Mouse (Mus musculus) lung, postnatal 36 days (tissue): ENCODE results near the gene Sugct.

ENCODE experiments used
- DNase-seq: peaks from one replicate; pipeline ENCODE4 v3.0.0; 2022; ENCODE audit warnings: mixed read lengths

Sugct gene

GRCm38 (mm10) chr13:17694911-17695699, at the start of gene Sugct, which contains the start of gene Mplkip:
Sugct (minus strand) TSS chr13:17695553.
Mplkip (plus strand) TSS chr13:17695192.
- DNase-seq, result peak; percentile 100

DNA sequence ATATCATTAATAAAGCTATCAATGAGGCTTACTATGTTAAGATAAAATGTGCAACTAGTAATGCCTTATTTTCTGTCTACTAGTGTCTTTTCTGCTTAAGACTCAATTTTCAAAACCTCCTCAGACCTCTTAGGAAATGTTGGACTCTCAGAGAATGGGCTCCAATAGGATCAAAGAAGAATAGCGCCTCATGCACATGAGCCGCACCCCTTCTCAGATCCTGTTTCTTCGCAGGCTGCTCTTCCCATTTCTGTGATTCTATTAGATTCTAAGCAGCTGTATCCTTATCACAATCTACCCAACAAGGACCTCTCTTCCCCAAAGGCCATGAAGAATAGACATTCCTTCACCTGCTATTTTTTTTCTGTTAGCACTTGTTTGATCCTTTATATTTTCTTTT, 33.4 kb upstream of the Sugct start:
- DNase-seq, result no peak

GRCm38 (mm10) chr13:17727922-17728321, 32.6 kb upstream of the Sugct start:
- DNase-seq, result no peak

DNA sequence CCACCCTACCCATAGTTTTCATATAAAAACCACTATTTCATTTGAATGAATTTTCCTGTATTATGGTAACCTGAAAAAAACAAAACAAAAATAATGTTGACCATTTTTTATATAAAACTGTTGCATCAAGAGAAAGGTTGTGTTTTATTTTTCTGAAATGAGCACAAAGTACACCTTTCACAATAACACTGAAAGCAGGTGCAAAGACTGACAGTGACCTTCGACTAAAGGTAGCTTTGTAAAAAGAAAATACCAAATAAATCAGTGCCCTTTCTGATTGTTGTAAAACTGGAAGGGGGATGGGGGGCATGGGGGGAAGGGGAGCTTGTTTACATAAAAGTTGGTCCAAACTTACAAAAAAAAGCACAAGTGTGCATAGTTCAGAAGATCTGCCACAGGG, 22.0 kb upstream of the Sugct start:
- DNase-seq, result no peak

DNA sequence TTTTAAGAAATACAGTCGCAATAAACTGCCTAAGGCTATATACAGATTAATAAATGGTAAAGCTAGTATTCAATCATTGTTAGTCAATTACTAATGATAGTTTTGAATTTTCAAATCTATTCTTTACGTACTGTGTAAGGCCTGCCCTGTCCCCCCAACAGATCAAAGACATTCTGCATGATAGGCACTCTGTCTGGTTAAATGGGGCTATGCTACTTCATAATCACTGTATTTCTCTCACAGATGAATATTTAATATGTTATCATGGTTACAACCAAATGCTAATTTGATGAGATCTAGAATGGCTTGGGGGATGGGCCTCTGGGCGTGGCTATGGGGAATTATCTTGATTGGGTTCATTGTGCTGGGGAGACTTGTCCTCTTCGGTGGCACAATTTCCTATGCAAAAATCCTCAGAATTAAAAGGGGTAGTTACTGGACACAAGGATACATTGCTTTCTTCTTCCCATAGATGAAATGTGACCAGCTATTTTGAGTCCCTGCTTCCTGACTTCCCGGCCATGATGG, 13.5 kb upstream of the Sugct start:
- no peak for DNase-seq

- DNase-seq, result no peak
Observed at GRCm38 (mm10) chr13:17705188-17705826, 10.0 kb upstream of the Sugct start.

DNA sequence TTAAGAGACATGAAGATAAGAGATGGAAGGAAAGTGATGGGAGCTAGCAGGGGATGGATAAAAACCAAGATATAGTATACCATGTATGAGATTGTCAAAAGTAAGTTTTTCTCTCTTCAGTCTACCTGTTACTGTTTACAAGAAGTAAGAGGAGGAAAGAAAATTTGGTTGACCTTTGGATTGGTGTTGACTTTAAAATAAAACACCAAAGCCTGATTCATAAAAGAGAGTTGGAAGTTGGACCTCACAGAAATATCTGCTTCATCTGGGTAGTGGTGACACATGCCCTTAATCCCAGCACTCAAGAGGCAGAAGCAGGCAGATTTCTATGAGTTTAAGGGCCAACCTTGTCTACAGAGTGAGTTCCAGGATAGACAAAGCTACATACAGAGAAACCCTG, 7.0 kb upstream of the Sugct start:
- no peak for DNase-seq

DNA sequence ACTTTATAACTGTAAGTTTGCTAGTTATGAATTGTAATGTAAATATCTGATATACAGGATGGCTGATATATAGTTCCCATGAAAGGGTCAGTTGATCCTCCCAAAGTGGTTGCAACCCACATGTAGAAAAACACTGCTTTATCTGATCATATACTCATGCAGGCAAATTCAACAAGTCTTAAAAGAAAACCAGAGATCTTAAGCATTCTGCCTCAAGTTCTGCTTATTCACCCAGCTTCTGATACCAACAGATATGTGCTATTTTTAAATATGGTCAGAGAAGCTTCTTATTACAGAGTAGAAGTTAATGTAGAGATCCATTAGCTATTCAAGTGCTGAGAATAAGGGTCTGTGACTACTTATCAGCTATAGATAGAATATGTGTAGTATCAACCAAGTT, 6.0 kb upstream of the Sugct start:
- no peak for DNase-seq

DNA sequence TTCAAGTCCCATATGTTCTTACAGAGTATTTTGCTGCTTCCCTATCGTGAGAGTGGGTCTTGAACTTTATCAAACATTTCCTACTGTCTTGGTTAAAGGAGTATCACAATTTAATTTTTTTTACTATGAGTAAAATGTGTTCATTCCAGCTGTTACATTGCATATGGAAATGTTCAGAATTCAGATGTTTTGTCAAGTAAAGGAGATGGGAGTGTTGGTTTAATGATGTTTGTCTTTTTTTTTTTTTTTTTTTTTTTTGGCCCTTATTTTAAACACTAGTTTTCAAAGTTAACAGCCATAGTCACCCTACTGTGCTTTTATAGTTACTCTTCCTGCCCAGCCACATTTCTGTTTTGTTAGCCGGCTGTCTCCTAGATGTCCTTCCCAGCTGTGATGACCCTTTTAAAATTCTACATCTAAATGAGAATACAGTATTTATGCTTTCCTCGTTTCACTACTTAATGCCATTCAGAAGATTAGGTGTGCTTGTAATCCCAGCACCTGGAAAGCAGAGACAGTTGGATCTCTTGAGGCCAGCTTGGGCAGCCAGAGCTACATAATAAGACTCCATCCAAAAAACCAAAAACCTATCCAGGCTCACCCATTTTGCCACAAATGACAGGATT, 4.8 kb upstream of the Sugct start:
- DNase-seq, result no peak

DNA sequence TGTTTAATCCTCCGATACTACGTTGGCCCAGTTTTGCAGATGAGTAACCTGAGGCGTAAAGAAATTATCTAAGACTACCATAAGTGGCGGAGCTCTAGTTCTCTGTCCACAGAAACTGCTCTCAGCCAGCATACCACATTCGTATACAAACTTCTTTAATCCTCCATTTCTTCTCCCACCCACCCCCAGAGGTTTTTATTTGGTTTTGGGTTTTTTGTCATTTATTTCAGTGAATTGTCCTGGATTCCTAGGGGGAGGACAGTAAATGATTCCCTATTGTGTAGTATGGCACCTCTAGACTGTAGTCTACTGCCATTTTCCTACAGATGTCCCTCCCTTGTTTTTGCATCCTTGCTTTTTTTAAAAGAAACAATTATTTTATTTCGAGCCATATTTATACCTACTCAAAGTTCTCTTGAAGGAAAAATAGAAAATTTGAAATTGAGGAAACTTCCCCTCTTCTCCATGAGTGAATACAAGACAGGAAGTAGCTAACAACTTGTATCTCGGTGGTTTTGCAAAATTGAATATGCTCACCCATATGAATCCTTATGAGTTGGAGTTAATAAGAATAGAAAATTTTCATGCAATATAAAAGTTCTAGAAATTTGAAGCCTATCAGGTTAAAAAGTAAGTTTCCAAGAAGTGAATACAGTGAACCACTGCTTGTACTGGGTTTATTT, 686 bp upstream of the Sugct start:
- peak; percentile 11 for DNase-seq

- DNase-seq, result no peak
Observed at GRCm38 (mm10) chr13:17694414-17694813, 939 bp downstream of the Sugct start.

GRCm38 (mm10) chr13:17693816-17694215, 1.5 kb downstream of the Sugct start:
- peak; percentile 62 for DNase-seq

DNA sequence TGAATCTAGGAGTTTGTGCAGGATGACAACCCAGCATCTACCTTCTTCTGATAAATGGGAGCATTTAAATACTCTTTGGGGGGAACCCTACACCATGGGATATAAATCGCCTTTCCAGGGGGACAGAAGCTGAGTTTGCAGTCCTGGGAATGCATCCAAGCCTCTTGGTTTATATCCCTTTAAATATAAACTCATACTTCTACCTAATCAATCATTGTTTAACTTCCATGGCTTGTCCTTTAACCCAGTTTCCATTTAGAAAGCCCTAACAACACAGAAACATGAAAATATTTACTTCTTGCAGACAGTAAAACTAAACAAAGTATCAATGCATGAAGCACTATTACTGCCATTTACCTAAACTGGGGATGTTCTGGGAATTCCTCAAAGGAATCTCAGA, 3.9 kb downstream of the Sugct start:
- no peak for DNase-seq

DNA sequence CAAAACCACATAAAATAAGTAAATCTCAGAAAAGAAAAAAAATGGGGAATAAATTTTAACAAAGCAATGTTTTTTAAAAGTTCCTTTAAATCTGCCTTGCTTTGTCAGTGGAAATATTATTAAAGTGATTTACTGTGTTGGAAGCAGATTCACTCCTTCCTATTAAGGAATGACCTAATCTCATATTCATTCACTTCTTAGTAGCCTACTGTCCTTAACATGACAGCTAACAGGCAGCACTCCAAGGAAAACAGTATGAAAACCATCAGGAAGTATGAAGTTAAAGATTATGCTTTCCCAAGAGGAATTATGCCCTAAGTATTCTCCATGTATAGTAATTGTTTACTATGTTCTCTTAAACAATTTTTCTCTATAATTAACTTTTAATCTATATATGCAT, 4.7 kb downstream of the Sugct start:
- DNase-seq, result no peak

DNA sequence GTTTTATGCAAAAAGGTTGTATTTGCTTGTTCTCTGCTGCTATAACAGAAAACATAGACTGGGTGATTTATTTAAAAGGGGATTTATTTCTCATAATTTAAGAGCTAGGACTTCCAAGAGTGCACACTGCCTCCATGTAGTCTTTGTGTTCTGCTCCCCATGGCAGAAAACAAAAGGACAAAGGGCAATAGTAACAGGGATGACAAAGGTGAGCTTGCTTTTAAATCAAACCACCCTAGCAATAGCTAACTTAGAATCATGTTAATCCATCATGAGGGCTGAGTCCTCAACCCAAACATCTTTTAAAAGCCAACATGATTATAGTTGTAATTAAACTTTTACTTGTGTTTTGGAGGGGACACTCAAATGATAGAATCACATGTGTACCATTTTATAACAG, 5.9 kb downstream of the Sugct start:
- no peak for DNase-seq

- no peak for DNase-seq
Observed at GRCm38 (mm10) chr13:17671122-17671521, 24.2 kb downstream of the Sugct start.

DNA sequence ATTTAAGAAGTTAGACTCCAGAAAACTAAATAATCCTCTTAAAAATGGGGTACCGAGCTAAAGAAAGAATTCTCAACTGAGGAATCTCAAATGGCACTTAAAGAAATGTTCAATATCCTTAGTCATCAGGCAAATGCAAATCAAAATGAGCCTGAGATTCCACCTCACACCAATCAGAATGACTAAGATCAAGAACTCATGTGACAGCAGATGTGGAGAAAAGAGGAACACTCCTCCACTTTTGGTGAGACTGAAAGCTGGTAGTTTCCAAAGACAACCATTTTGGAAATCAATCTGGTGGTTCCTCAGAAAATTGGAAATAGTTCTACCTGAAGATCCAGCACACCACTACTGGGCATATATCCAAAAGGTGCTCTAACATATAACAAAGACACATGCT, 28.0 kb downstream of the Sugct start:
- no peak for DNase-seq

DNA sequence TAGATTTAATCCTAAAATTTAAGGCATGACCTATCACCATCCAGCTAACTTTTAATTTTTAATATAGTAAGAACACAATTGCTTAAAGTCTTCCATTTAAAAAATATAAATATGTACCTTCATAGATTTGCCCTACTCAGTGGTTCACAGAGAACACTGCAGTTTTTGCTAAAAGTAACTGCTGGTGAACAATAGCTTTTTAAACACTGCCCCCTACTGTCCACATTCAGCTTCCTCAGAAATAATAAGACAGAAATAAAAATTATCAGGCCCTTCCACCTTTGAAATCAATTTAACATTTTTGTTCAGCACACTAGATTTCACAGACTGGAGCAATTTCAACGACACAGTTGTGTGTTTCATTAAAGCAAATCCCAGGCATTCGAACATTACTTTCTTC, 53.1 kb downstream of the Sugct start:
- DNase-seq, result peak; percentile 13

GRCm38 (mm10) chr13:17638008-17638407, 57.3 kb downstream of the Sugct start:
- DNase-seq, result no peak

GRCm38 (mm10) chr13:17627108-17627507, 68.2 kb downstream of the Sugct start:
- DNase-seq, result peak; percentile 13

- DNase-seq, result no peak
Observed at GRCm38 (mm10) chr13:17624976-17625375, 70.4 kb downstream of the Sugct start.

DNA sequence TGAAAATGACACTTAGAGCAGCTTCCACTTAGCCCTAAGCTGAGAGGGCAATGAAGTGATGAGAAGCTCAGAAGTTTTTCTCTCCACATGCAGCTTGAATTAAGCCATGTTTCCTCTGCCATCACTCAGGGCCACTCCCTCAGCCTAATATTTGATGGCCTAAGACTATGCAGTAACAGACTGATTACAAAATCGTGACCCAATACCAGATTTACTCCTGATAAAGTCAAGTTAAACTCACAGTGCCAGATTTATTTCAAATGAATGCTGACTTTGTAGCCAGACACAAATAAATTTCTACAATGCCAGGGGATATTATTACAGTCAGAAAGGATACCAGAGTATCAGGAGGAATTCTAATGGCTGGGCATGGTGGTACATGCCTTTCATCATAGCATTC, 89.1 kb downstream of the Sugct start:
- no peak for DNase-seq

GRCm38 (mm10) chr13:17604670-17605069, 90.7 kb downstream of the Sugct start:
- DNase-seq, result no peak
